Mouse (Mus musculus) kidney, postnatal 36 days (tissue): ENCODE data around the gene Rnf4.
A peak's percentile ranks its signal among the peaks of the same experiment; 100 is the strongest.

ENCODE experiments used
- DNase-seq, 2 experiments: peaks; one replicate each; pipeline ENCODE4 v3.0.0; 2021 to 2022; ENCODE audit warnings: mixed read lengths in 2 of 2

The Rnf4 gene

DNA sequence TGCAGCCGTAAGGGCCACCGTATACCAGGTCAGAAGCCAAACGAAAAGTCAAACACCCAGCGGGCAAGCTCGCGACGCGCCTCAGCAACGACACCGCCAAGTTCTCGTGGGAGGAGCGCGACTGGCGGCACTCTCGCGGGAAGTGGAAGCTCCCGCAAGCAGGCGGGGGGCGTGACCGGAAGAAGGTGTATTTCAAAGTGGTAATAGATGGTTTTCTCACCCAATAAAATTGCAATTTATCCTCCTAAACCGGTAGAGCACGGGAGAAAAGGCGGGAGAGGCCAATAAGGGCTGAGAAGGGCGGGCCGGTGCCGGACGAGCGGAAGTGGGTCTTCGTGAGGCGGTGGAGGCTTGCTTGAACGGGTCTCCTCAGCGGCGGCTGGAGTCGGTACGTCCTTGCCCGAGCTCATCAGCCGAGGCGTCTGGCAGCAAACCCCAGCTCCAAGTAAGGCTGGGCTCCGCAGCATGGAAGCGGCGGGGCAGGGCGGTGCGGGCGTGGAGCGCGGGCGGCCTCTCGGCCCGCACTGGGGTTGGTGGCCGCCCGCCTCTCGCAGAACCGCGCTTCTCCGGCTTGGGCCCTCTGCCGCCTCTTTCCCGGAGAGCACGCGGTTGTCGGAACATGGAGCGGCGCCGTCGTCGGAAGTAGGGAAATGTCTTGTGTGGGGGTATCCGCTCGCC lies at the start of gene Rnf4:
Gene Rnf4 (plus strand): TSS at position 193 of the 678 bp plus-strand sequence.
- DNase-seq = peak; percentile 99

DNA sequence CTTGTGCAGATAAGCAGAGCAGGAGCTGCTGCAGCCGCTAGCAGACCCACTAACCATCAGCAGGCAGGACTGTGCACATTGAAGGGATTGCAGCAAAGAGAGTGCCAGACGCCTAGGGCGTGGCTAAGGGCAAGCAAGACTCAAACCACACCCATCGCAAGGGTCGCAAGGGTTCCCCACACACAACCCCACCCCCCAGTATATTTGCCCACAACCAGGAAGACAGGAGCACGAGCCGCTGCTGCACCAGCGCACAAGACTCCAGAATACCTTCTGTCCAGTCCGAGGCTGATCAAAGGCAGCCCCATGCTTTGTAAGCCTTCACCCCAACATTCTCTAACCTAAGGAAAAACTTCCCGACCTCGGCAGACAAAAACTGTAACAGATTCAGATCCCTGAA lies 49.6 kb upstream of the Rnf4 start:
- DNase-seq = no peak

DNA sequence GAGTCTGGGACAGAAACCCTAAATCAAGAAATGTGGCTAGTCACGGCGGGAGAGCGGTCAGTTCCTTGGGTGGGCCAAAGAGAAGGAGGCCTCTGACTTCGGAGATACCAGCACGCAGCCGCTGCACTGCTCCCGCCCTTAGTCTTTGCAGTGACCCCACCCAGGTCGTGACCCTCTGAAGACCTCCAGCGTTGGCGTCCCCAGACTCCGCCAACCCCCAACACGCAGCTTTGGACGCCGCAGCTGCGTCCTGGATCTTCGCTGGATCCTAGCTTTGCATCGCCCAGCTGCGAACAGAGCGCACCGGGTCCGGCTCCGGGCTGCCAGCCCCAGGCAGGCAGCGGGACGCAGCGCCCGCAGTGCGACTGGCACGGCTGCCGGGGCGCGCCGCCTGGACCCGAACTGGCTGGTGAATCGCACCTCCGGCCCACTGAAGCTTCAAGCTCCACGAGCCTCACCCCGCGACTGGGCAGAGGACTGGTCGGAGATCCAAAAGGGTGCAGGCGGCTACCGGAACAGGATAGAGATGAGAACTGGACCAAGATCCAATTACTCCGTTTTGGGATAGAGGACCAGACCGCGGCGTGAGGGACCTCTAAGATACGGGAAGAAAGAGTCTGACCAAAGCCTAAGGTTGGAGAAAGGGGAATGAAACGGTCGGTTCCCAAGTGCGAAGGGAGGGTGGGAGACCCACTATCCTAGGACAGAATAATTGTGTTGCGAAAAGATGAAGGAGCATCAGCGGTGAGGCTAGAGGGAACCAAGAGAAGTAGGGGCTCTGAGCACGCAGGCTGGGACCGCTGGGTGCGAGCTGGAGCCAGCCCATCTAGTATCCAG lies 48.9 kb upstream of the Rnf4 start:
- DNase-seq = no peak

DNA sequence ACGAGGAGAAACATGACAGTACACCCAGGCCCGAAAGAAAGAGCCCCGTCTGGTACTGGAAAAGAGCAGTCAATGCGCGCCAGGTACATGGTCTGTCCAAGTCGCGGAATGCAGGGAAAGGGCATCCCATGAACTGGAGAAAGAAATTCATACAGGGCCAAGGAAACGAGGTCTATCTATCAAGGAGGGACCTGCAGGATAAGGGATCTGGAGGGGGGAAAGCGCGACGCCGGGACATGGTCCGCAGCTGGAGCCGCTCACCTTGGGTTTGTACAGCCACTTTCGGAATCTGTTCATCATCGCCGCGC lies 48.3 kb upstream of the Rnf4 start:
- DNase-seq = no peak

DNA sequence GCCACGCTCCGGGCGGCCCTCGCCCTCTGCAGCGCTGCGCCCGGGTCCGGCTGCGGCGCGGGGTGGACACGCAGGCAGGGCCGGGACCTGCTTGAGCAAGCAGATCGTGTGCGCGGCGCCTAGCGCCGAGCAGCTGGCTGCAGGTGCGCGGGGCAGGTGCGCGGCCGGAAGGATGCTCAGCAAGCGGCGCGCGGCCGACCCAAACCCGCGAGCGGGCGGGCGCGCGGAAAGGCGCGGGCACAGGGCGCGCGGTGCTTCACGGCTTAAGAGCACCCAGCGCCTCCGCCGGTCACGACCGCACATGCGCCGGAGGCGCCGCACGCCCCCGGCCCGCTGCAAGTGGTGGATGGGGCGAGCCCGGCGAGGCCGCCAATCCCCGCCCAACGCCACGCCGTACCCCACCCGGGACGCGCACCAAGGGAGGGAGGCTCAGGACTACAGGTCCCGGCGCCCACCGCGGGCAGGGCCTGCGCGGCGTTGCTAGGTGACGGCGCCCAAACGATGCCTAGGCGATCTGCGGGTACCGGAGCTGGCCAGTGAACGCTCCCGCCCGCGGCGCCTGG lies 47.9 kb upstream of the Rnf4 start, which contains the start of the genes Zfyve28 and Cfap99:
Gene Zfyve28 (minus strand): TSS at position 296 of the 563 bp plus-strand sequence.
Gene Cfap99 (plus strand): TSS at position 447 of the 563 bp plus-strand sequence.
- DNase-seq = peak; percentile 41 to 65

DNA sequence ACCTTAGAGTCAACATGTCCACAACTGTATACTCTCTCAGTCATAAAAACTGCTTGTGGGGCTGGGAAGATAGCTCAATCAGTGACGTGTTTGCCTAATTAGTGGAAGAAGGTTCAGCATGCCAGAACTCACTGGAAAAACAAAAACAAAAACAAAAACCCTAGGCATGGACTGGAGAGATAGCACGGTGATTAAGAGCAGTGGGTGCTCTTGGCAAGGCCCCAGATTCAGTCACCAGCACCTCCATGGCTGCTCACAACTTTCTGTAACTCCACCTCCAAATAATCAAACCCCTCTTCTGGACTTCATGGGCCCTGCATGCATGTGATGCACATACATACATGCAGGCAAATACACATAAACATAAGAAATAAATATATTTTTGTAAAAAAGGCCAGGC lies 46.8 kb upstream of the Rnf4 start:
- DNase-seq = no peak

DNA sequence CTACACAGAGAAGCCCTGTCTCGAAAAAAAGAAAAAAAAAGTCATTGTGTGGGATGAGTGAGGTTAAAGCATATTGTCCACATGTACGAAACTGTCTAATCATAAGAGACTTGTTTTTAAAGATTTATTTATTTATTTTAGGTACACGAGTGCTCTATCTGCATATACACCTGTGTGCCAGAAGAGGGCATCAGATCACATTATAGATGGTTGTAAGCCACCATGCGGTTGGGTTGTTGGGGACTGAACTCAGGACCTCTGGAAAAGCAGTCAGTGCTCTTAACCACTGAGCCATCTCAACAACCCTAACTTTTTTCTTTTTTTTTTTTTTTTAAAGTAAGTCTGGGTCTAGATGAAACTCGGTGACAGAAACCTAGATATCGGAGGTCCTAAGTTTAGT lies 42.7 kb upstream of the Rnf4 start:
- no peak for DNase-seq

DNA sequence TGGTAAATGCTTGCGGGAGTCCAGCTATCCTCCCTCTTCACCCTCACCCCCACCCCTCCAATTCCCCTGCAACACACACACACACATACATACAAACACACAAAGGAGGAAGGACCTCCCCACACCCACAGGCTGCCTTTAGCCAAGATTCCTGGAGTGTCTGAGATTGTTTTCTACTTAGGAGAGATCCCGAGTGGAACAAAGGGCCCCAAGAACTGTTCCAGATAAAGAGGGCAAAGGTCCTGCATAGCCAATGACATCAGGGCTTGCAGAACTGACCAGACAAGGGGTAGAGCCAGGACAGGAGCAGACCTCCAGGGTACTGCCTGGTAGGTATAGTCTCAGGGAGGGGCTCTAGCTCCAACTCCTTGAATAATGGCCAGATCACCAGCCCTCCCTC lies 41.4 kb upstream of the Rnf4 start:
- peak in 1 of 2 experiments; percentile 26 for DNase-seq

DNA sequence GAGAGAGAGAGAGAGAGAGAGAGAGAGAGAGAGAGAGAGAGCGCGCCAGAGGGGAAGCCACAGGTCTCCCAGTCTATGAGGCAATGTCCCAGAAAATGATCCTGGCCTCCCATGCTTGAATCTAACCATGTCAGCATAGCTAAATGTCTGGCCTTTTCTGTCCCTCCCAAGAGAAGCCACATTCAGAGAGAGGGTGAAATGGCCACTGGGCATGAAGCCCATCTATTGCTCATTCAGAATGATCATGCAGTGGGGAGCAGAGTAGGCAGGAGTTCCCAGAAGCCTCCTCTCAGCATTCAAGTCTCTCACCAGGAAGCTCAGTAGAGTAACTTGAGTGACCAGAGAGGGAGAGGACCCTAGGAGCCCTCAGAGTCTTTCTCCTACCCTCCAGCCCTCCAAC lies 40.9 kb upstream of the Rnf4 start:
- DNase-seq = no peak

DNA sequence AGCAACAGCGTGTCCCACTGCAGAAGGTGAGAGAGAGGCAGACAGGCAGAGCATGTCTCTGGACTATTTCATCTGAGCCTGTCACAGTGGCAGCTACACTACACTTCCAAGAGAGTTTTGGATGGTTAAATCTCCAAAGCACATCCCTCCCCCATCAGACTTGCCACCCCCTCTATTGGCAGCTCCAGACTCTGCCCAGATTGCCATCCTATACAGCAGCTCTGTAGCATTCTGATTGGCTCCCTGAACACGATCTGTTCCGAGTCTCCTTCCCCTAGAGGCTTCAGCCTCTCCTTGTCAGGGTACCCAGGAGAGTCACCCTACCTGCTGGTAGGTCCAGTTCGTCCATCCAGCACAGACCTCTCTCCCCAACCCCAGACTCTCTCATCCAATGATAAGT lies 38.0 kb upstream of the Rnf4 start:
- no peak for DNase-seq

DNA sequence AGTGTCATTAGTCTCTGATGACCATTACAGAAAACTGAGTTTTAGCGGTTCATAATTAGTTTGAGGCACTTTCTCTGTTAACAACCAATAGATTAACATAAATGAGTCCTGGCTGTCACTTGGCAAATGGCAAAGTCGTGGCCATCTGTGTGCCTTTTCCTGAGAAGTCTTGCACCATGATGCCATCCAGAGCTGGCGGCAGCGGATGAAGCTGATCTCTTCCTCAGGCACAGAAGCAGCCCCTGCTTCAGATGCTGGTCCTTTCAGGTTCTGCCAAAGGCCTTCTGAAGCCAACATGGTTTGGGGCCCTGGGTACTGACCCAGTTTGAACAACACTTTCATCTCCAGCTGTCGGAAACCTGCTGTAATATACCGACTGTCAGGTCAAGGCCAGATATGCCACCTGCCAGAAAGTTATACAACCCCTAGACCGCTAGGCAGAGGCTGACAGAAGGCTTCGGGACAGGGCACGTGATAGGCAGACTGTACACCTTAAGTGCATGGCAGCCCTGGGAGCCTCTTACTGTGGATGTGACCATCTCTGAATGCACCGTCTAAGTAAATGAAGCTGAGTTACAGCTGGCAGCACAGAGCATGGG lies 37.1 kb upstream of the Rnf4 start:
- no peak for DNase-seq

DNA sequence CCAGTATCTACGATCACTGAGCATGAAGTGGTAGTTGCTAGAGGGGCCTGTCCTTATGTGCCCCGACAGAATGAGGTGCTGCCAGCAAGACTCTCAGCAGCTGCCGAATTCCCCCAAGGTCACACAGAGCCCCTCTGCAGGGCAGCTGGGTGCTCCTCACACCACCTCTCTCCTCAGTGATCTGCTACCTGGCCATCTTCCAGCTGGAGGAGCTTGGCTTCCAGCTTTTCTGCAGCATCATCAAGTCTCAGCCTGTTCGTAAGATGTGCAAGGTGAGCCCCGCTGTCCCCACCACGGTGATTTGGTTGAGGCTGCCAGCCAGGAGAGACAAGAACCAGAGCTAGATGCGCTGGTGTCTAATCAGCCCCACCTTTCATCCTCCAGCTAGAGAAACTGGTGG lies 33.7 kb upstream of the Rnf4 start:
- DNase-seq = no peak

DNA sequence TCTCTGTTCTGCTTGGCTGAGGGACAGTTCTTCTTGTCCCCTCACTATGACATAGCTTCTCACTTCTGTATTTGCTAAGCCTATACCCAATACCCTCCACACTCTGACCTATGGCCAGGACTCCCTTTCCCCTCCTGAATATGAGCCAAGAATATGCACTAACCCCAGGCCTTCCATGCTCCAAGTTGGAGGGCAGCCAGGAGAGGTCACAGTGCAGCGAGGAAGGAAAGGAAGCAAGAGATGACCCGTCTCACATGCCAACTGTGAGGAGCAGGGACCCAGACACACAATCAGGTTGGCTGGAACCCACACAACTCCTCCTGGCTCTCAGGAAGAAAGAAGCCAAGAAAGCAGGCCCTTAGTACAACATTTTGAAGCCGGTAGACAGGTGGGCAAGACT lies 27.1 kb upstream of the Rnf4 start:
- DNase-seq = peak; percentile 12 to 35

DNA sequence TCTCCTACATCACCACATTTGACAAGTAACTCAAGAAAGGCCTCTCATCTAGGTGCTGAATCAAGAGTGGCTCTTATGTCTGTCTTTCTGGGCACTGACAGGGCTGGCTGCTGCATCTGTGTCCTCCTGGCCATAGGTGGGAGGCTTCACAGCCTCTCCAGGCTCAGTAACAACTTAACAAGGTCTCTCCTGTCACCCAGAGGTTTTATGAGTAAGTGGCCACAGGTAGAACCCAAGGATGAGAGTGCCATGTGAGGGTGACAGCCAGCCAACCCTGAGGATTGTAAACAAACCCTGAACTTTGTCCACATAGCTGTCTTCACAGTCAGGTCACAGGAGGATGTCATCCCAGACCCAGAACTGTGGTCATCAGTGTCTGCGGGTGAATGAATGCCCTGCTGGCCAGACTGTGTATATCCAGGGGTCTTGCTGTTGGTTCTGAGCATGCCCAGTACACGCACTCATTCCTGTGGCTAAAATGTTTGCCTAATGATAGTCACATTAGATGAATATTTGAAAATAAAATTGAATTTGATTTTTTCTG lies 16.5 kb upstream of the Rnf4 start:
- DNase-seq = peak; percentile 7 to 14

DNA sequence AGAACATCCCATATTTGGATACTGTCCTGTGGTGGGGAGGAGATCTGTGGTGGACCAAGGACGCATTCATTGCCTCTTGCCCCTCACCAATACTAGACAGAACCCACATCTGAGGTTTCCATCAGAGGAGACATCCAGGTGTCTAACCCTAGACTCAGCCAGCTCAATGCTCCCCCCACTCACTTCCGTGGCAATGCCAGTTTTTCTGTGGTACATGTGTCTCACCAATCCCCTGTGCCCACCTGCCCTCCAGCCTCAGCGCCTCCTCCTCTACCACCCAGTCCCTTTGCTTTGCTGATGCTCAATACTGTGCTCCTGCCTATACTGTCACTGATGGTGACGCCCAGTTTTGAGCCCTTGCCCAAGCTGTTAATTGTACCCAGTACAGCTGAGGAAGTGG lies 14.9 kb upstream of the Rnf4 start:
- DNase-seq = no peak

DNA sequence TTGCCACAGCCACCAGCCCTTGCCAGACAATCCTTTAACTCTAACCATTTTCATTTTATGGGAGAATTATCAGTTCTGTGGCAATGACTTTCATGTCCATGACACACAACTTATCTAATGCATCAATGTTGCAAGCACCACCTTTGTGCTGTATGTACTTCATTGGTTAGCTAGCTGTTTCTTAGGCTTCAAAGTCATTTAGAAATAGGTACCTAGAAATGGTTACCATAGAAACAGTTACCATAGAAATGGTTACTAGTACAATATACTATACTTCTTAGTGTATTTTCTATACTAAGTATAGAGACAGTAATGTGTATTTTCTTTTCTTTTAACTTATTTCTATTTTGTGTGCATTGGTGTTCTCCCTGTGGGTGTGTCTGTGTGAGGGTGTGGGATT lies 10.8 kb upstream of the Rnf4 start:
- DNase-seq = no peak

DNA sequence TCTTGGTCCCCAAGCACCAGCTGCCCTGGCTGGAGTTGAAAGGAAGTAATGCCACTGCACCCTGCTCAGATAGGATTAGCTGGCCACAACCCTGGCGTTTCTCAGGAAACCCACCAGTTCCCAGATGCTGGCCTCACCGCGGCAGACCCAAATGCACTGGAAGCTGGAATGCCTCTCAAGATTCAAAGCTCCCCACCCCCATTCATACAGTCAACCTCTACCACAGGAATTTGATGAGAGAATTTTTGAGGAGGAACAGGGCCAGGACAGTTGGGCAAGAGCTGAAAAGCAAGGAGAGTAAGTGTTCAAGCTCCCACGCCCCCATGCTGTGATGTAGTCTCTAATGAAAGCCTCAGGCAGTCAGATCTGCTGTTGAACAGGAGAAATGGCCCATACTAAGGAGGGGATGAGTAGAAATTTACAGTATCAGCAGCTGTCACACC lies 9.8 kb upstream of the Rnf4 start:
- DNase-seq = no peak

DNA sequence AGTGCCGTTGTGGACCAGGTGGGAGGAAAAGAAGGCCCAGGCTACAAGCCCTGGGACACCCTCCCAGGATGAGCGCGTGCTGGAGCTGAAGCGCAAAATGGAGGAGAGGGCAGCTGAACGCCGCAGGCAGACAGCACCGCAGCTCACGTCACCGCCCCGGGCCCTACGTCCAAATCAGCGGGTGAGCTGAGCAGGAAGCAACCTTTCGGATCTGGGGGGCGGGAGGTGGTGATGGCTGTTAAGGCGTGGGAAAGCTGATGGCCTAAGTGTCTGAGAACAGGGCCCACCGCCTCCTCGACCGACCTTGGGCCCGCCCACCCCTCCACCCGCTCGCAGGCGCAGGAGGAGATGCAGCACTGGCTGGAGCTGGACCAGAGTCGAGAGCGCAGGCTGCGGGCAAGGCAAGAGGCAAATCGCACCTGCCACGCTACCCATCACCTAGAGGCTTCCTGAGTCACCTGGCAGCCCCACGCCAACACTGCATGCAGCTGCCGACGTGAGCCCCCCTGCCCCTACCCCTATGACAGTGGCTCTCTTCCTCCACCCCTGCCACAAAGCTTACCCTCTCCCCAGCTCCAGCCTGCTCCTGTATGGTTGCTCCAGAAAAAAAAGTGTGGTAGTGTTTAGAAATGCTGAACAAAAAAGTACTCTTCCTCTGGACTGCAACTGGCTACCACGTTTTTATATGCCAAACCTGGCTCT lies 9.1 kb upstream of the Rnf4 start:
- peak; percentile 3 to 25 for DNase-seq

DNA sequence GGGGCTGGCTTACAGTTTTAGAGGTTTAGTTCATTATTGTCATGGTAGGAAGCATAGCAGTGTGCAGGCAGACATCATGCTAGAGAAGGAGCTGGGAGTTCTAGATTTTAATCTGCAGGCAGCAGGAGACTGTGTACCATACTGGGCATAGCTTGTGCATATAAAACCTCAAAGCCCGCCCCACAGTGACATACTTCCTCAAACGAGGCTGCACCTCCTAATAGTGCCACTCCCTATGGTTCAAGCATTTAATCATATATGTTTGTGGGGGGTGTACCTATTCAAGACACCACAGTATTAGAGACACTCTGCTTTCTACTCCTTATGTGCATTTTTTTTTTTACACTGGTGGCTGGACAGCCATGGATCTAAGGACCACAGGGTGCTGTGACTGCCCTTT lies 6.0 kb upstream of the Rnf4 start:
- no peak for DNase-seq

DNA sequence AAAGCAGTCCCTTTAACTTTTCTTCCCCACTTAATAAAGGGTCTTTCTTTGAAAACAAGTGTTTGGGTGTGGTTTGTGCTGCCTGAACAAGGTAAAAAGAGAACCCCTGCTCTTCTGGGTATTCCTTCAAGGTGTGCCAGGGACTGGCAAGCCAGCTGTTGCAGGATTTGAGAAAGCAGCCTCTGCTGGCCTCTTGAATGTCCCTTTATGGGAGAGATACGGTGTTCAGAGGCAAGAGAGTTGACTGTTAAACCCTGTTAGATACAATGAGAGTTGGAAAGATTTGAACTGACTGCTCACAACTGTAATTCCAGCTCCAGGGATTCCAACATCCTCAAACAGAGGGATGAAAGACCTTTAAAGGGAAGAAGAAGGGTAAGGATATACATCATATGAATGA lies 2.0 kb upstream of the Rnf4 start:
- DNase-seq = no peak

DNA sequence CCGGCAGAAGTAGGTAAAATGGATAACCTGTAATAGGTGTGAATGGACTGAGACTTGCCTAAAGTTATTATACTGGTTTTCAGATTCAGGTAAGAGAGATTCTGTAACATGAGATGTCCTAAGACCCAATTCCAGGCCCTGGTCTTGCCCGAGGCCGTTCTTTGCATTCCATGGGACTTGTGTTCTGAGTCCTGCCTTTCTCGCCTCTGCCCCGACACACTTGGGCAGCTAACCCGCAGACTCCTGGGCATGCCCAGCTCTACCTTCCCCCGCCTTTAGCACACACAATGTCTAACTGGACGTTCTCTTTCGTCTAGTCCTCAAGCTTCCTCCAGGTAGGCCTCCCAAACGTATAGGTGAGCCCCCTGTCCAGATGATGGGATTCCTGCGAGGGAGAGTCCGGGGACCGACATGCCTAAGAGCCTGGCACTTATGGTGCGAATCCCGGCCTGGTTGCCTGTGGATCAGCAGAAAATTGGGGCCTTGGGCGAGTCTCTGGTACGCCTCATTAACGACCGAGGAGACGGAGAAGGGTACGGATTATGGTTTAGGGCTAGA lies 471 bp upstream of the Rnf4 start:
- peak; percentile 43 to 61 for DNase-seq

DNA sequence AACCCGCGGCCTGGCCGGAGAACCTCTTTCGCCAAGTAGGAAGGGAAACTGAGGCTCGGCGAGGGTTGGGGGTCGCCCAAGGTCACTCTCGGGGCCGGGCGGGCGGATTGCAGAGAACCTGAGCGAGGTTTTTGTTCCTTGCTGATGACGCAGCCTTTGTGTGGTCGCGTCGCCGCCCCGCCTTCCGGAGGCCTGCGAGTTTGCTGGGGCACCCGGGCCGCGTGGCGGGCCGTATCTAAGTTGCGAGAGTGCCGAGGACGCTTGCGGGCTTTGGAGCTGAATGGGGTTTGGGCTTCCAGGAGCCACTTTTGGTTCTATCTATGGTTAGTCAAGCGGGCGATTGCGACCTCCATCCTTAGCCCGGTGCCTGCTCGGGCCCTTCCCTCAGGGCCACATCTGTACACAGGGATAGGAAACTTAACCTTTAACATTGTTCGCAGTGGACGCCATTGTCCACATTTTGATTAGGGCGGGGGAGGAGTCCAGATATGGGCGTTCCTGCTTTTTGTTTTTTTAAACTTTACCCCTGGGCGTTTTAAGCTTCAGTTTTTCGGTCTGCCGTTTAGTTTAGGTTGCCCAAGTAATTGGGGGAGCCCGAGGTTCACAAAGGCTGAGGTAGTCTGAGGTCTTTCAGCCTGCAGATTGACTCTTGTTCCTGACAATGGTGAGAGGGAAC lies 824 bp downstream of the Rnf4 start:
- DNase-seq = peak; percentile 42 to 72
